Mouse (Mus musculus): ENCODE results near the gene Gabarapl1. TPM values are rescaled to one million over a fixed set of nuclear protein-coding genes. Genes with fewer than 3 reads are reported as not detected.

The Gabarapl1 gene
- polyA plus RNA-seq, 1 experiment: 13.5 TPM

DNA sequence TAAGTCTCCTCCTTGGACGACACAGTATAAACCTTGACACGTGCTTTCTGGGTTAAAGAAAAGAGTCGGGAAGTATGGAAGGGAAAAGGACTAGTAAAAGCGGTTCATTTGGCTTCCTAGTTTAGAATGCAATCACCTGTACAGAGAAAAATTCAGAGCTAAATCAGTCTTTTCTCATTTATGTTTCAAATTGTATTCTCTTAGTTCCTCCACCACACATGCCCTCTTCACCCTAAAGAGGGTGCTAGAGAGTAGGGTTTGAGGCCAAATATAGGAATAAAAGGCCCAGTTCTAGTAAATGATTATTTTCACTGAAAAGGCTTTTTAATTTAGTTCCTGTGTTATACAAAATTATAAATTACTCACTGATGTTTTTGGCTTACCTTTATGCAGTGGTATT lies 48.3 kb downstream of the Gabarapl1 start:
- Histone ChIP-seq H3K27ac (ENCODE audit: insufficient read depth, low read depth, low read length) (no peak overlapping the region), H3K36me3 (ENCODE audit: control insufficient read depth, insufficient read depth, low read length) (no peaks in the 10 kb centered on the region), H3K4me1 (ENCODE audit: control insufficient read depth, insufficient read depth, insufficient read length, low read length) (no peaks in the 10 kb centered on the region), H3K27me3 (ENCODE audit: control insufficient read depth, insufficient read depth, low read length) (no peaks in the 10 kb centered on the region; the same call in 1 of the 2 replicates), H3K4me3 (ENCODE audit: low read depth, low read length) (no peak overlapping the region)
- no peak for TF ChIP-seq CTCF (IDR thresholded peaks at IDR 0.05; ENCODE audit: extremely low read depth, insufficient read length, insufficient replicate concordance, low read depth, low read length)
- no peak for TF ChIP-seq POLR2A (IDR thresholded peaks at IDR 0.05; ENCODE audit: low read depth, low read length)
- WGBS: 53% methylated on average over 4 of the region's 4 CpGs

DNA sequence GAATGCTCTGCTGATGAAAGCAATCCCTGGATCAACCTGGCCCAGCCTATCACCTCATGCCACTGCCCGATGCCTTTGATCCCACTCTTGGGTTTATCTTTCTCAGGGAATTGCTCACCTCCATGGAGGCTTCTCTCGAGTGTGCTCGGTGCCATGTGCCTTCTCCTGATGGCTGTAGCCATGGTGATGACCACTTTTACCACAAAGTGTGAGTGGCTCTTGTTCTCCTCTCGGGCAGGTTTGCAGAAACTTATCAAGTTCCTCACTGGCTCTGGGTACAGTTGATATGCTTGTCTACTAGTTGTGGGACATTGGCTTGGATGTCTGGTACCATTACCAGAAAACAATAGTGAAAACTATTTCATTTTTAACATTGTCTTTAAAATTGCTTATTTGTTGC lies 48.9 kb downstream of the Gabarapl1 start:
- Histone ChIP-seq H3K27ac (ENCODE audit: insufficient read depth, low read depth, low read length) (no peak overlapping the region), H3K27me3 (ENCODE audit: control insufficient read depth, insufficient read depth, low read length) (no peaks in the 10 kb centered on the region; the same call in 1 of the 2 replicates), H3K4me1 (ENCODE audit: control insufficient read depth, insufficient read depth, insufficient read length, low read length) (no peaks in the 10 kb centered on the region), H3K36me3 (ENCODE audit: control insufficient read depth, insufficient read depth, low read length) (no peaks in the 10 kb centered on the region), H3K4me3 (ENCODE audit: low read depth, low read length) (no peak overlapping the region)
- TF ChIP-seq CTCF (IDR thresholded peaks at IDR 0.05; ENCODE audit: extremely low read depth, insufficient read length, insufficient replicate concordance, low read depth, low read length) (no peak), POLR2A (IDR thresholded peaks at IDR 0.05; ENCODE audit: low read depth, low read length) (no peak)
- WGBS: 64% methylated on average over 4 of the region's 4 CpGs

GRCm38 (mm10) chr6:129583014-129583413 lies 50.1 kb downstream of the Gabarapl1 start:
- Histone ChIP-seq H3K27me3 (ENCODE audit: control insufficient read depth, insufficient read depth, low read length) (no peaks in the 10 kb centered on the region; the same call in 1 of the 2 replicates), H3K27ac (ENCODE audit: insufficient read depth, low read depth, low read length) (no peak overlapping the region), H3K36me3 (ENCODE audit: control insufficient read depth, insufficient read depth, low read length) (no peaks in the 10 kb centered on the region), H3K4me1 (ENCODE audit: control insufficient read depth, insufficient read depth, insufficient read length, low read length) (no peaks in the 10 kb centered on the region), H3K4me3 (ENCODE audit: low read depth, low read length) (no peak overlapping the region)
- TF ChIP-seq CTCF (IDR thresholded peaks at IDR 0.05; ENCODE audit: extremely low read depth, insufficient read length, insufficient replicate concordance, low read depth, low read length) (no peak), POLR2A (IDR thresholded peaks at IDR 0.05; ENCODE audit: low read depth, low read length) (no peak)
- WGBS: 67% methylated on average over 3 of the region's 3 CpGs

DNA sequence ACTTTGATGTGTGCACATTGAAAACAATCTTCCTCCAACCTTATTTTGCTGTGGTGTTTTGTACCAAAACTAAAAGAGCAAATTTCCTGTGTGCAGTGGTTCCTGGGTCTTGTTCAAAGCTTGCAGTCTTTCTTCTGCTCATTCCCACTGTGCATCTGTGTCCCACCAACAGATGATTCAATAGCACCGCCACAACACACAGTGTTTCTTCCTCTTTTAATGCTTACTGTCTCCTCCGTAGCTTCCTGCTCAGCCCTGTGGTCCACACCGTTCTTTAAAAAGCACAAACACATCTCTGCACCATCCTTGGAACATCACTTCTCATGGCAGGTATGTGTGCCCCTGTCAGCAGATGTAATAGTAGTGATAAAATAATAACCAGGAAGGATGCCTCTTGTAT lies 58.5 kb downstream of the Gabarapl1 start, which contains the start of gene Klrd1:
Gene Klrd1 (plus strand): TSS at position 275 of the 400 bp plus-strand sequence.
- no peaks in the 10 kb centered on the region for H3K4me1 ChIP-seq (ENCODE audit: control insufficient read depth, insufficient read depth, insufficient read length, low read length)
- H3K27me3 ChIP-seq (ENCODE audit: control insufficient read depth, insufficient read depth, low read length): no peaks in the 10 kb centered on the region
- WGBS: 73% methylated on average over 3 of the region's 3 CpGs
- H3K4me3 ChIP-seq (ENCODE audit: low read depth, low read length): no peak within 1 kb of the TSS
- no peaks in the 10 kb centered on the region for H3K36me3 ChIP-seq (ENCODE audit: control insufficient read depth, insufficient read depth, low read length)
- TF ChIP-seq POLR2A (IDR thresholded peaks at IDR 0.05; ENCODE audit: low read depth, low read length) (no peak), CTCF (IDR thresholded peaks at IDR 0.05; ENCODE audit: extremely low read depth, insufficient read length, insufficient replicate concordance, low read depth, low read length) (no peak)
- H3K27ac ChIP-seq (ENCODE audit: insufficient read depth, low read depth, low read length): no peak within 1 kb of the TSS

Other genes with a start within 250 kb of the Gabarapl1 start
- not detected in 2 replicates for gene 4922502D21Rik, start 201.4 kb upstream of the Gabarapl1 start, polyA plus RNA-seq (2012; rRNA removed)
- 0.13 and 0.14 TPM in 2 replicates for gene Clec12a, start 190.5 kb upstream of the Gabarapl1 start, polyA plus RNA-seq (2012; rRNA removed)
- gene Clec12b, start 147.3 kb upstream of the Gabarapl1 start, polyA plus RNA-seq (2012; rRNA removed): not detected in 2 replicates
- gene Clec1b, start 135.9 kb upstream of the Gabarapl1 start, polyA plus RNA-seq (2012; rRNA removed): 0.23 TPM in 1 of 2 replicates, not detected in the other
- gene Clec9a, start 124.3 kb upstream of the Gabarapl1 start, polyA plus RNA-seq (2012; rRNA removed): 0.22 and 0.47 TPM in 2 replicates
- 0.24 and 0.25 TPM in 2 replicates for gene Clec1a, start 81.2 kb upstream of the Gabarapl1 start, polyA plus RNA-seq (2012; rRNA removed)
- not detected in 2 replicates for gene Olr1, start 26.0 kb upstream of the Gabarapl1 start, polyA plus RNA-seq (2012; rRNA removed)
- gene Tmem52b, start 20.6 kb upstream of the Gabarapl1 start, polyA plus RNA-seq (2012; rRNA removed): not detected in 2 replicates
- 0.09 TPM in 1 of 2 replicates, not detected in the other for gene Klre1, start 44.7 kb downstream of the Gabarapl1 start, polyA plus RNA-seq (2012; rRNA removed)
- gene Klrd1, start 58.6 kb downstream of the Gabarapl1 start, polyA plus RNA-seq (2012; rRNA removed): 0.23 TPM in 1 of 2 replicates, not detected in the other
- not detected in 2 replicates for gene Klrk1, start 90.7 kb downstream of the Gabarapl1 start, polyA plus RNA-seq (2012; rRNA removed)
- gene Klrc3, start 110.2 kb downstream of the Gabarapl1 start, polyA plus RNA-seq (2012; rRNA removed): not detected in 2 replicates
- gene Klrc2, start 127.5 kb downstream of the Gabarapl1 start, polyA plus RNA-seq (2012; rRNA removed): not detected in 2 replicates
- gene Klrc1, start 145.8 kb downstream of the Gabarapl1 start, polyA plus RNA-seq (2012; rRNA removed): not detected in 2 replicates
- gene Klri1, start 184.0 kb downstream of the Gabarapl1 start, polyA plus RNA-seq (2012; rRNA removed): not detected in 2 replicates
- gene Klri2, start 207.3 kb downstream of the Gabarapl1 start, polyA plus RNA-seq (2012; rRNA removed): not detected in 2 replicates

All from small intestine, adult 2 months (tissue).